Mouse (Mus musculus) frontal cortex, adult 2 months (tissue): Measurements from ENCODE around the gene Gm14412. TPM values are rescaled to one million over a fixed set of nuclear protein-coding genes. Genes with fewer than 3 reads are reported as not detected.
"Not testable (repeated sequence)": the region's sequence is repeated elsewhere in the genome, so short reads cannot be mapped to it uniquely, and the experiment has no call there.

ENCODE experiments used
- DNase-seq, 2 experiments: peaks; one replicate each; pipeline ENCODE4 v3.0.0; 2022; ENCODE audit warnings: low spot score in 1 of 2; ENCODE audit errors: extremely low spot score in 1 of 2
- polyA plus RNA-seq: library from polyadenylated mRNA; depleted of rRNA; stranded (reverse); fragments of >200 nt; gene quantifications from 2 replicates; pipeline ENCODE4 v1.2.3, GENCODE M21; 2012; rRNA removed

Gm14412 gene
- polyA plus RNA-seq = 3.0 and 3.4 TPM in 2 replicates

DNA sequence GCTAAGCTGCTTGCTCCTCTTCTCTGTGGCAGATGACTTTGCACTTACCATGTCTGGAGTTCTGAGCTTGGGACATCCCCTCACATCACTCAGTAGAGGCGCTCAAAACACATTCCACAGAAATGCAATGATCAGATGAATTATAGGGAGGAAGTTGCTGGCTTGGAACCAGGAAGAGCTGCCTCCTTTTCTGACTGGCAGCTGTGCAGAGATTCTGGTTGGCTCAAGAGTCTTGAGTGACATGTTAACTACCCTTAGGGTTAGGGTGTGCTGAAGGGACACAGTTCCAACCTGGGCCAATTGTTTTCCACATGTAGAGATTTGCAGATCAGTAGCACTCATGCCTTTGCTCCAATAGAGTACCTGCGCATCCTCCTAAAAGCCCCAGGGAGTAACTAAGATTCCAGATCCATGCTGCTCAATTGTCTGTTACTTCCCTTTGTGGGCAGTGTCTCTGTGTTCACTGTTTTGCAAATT, at the start of gene Gm14412:
Gene Gm14412 (minus strand): TSS at position 51 of the 477 bp plus-strand sequence.
- not testable (repeated sequence) for DNase-seq

DNA sequence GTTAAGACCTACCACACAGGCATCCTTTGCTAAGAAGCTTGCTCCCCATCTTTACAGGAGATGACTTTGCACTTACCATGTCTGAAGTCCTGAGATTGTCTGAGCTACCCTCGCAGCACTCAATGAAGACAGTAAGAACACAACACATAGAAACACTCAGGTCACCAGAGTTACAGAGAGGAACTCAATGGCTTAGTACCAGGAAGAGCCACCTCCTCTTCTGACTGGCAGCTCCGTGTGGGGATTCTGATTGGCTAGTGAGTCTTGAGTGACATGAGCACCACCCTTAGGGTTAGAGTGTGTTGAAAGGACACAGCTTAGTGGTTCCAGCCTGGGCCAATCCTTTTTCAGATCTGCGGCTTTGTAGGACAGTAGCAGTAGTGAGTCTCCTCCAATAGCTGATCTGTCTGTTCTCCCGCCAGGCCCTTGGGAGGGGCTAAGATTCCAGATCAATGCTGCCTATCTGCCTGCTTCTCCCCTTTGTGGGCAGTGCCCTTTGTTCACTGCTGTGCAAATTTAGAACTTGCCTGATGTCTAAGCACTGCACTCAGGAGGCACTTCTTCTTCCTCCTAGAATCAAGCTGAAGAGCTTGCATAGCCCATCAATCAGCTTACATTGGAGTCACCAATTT, 5.7 kb upstream of the Gm14412 start:
- DNase-seq = not testable (repeated sequence)

DNA sequence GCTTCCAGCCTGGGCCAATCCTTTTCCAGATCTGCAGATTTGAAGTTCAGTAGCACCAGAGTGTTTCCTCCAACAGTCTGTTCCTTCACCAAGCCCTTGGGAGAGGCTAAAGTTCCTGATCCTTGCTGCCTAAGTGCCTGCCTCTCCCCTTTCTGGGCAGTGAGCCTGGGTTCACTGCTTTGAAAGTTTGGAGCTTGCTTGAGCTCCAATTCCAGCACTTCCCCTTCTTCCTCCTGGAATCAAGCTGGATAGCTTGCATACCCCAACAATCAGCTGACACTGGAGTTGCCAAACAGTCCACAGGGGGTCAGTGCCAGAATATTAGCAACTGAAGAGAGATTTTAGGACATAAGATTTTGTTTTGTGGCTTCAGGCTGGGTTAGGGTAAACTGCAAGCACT, 2.7 kb downstream of the Gm14412 start:
- not testable (repeated sequence) for DNase-seq

DNA sequence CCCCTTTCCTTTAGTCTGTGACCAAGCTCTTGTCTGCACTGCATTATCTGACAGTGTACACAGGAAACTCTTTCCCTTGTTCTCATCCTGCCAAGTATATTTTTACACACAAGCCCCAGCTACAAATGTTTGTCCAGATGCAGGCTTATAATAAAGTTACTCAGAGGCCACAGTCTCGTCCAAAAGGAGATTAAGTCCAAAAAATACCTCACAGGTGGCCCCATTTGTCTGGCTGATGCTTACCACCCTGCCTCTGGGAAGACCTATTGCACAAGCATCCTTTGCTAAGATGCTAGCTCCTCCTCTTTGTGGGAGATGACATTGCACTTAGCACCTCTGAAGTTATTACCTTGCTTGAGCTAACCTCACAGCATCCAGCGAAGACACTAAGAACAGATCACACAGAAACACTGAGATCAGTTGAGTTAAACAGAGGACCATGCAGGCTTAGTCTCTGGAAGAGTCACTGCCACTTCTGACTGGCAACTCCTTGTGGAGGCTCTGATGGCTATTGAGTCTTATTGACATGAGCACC, 3.3 kb downstream of the Gm14412 start:
- not testable (repeated sequence) for DNase-seq

DNA sequence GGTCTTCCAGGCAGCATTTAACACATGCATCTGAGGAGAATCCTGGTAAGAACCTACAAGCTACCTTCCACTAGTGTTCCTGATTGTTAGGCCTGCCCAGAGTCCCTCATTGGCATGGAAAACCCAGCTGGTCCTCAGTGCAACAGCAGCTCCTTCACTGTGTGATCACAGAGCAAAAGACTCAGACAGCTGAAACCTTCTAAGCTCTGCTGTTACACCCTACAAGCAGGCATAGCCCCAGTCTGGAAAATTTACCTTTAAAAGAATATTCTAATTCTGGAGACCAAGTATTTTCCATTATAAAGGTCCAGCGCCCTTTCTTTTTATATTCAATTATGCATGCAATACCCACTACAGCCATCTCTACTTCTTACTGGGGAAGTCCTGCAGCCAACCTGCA, 5.1 kb downstream of the Gm14412 start:
- no peak for DNase-seq

DNA sequence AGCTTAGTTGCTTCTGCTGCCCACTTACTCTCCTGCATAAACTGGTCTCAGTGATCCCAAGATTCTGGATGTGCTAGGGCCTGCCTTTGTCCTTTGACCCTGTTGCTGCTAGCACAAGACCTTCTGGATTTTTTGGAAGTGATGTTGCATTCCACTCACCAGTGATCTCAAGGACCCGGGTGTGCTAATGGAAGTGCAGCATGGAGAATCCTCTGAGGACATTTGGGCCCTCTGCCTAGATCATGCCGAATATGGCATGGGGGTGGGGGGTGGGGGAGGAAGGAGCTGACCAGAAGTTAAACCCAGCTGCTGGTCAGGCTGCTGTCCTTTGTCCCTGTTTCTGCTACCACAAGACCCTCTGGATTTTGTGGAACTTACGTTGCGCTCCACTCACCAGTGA, 14.5 kb downstream of the Gm14412 start:
- DNase-seq = not testable (repeated sequence)

DNA sequence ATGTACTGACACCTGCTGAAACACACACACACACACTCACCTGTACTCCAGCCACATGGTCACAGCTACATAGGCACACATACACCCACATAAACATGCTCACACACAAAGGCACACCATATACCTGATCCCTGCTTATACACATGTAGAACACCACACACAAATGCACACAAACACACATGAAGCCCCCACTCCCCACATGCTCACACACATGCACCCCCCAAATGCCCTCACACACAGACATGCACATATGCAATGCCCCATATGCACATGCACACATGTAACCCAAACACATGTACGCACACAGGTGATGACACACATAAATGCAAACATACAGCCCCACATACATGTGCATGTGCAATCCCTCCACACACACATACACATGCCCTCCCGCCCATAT, 19.1 kb downstream of the Gm14412 start:
- not testable (repeated sequence) for DNase-seq

DNA sequence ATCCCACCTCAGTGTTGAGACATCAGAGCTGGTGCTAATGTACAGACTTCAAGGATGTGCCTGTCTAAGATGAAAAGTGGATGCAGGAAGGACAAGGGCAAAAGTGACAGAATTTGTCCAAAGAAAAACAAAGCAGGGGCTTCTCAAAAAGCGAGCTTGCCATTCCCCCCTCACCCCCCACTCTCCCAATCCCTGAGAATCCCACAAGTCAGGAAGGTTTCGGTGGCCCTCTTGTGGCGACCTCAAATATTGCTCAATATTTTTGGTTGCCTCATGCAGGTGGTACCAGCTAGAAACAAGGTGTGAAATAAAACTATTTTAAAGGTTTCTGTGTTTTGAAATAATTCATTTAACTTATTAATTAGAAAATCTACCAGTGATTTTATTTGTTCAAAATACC, 40.4 kb downstream of the Gm14412 start:
- not testable (repeated sequence) for DNase-seq

DNA sequence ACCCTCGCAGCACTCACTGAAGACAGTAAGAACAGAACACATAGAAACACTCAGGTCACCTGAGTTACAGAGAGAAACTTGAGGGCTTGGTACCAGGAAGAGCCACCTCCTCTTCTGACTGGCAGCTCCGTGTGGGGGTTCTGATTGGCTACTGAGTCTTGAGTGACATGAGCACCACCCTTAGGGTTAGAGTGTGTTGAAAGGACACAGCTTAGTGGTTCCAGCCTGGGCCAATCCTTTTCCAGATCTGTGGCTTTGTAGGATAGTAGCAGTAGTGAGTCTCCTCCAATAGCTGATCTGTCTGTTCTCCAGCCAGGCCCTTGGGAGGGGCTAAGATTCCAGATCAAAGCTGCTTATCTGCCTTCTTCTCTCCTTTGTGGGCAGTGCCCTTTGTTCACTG, 46.4 kb downstream of the Gm14412 start:
- DNase-seq = not testable (repeated sequence)

DNA sequence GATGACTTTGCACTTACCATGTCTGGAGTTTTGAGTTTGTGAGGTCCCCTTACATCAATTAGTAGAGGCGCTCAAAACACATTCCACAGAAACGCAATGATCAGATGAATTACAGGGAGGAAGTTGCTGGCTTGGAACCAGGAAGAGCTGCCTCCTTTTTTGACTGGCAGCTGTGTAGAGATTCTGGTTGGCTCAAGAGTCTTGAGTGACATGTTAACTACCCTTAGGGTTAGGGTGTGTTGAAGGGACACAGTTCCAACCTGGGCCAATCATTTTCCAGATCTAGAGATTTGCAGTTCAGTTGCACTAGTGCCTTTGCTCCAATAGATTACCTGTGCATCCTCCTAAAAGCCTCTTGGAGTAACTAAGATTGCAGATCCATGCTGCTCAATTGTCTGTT, 51.9 kb downstream of the Gm14412 start:
- not testable (repeated sequence) for DNase-seq

DNA sequence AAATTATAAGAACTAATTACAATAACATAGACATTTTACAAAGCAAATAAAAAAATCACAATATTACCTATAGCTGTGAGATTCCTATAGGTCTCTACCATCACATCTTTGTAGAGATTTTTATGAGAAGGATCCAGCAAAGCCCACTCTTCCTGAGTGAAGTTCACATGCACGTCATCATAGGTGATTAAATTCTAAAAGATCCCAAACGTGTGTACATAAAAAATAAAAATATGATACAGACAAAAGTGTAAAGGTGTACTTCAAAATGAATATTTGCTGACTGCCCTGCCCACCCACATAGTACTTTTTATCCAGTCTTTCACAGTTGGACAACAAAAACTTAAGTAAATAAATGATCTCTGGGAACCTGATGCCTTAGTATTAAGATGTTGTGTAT, 57.2 kb downstream of the Gm14412 start, which contains the start of gene Gm14409:
Gene Gm14409 (minus strand): TSS at position 101 of the 400 bp plus-strand sequence.
- DNase-seq = not testable (repeated sequence)

Other genes with a start within 250 kb of the Gm14412 start
- not detected in 2 replicates for gene Gm14401, start 250.0 kb downstream of the Gm14412 start, polyA plus RNA-seq
- gene Gm14410, start 117.9 kb downstream of the Gm14412 start, polyA plus RNA-seq = 49.3 and 58.2 TPM in 2 replicates
- gene Gm14409, start 57.3 kb downstream of the Gm14412 start, polyA plus RNA-seq = not detected in 2 replicates
- gene Gm14418, start 74.0 kb upstream of the Gm14412 start, polyA plus RNA-seq = 7.6 and 9.5 TPM in 2 replicates
- gene Zfp970, start 140.4 kb upstream of the Gm14412 start, polyA plus RNA-seq = 14.9 and 17.9 TPM in 2 replicates
- 6.2 and 10.6 TPM in 2 replicates for gene Gm14403, start 173.9 kb upstream of the Gm14412 start, polyA plus RNA-seq